Mouse (Mus musculus) CH12.LX (cell line): Measurements from ENCODE around the gene Ltbp2.

Source experiments
- GABPA ChIP-seq: IDR thresholded peaks from 2 replicates; pipeline ENCODE4 v1.6.1; 2012; ENCODE audit warnings: low read depth, low read length, improper control_type of control experiment, inconsistent platforms; ENCODE audit not compliant: insufficient replicate concordance
- KAT2A ChIP-seq: IDR thresholded peaks from 2 replicates; pipeline ENCODE4 v1.6.1; 2012; ENCODE audit warnings: low read length, improper control_type of control experiment, inconsistent platforms; ENCODE audit not compliant: insufficient replicate concordance
- POLR2A ChIP-seq: IDR thresholded peaks from 2 replicates; pipeline ENCODE4 v1.6.1; 2011; ENCODE audit warnings: low read depth, mild to moderate bottlenecking, improper control_type of control experiment, low read length

- no peak for TF ChIP-seq POLR2A
- no peak for TF ChIP-seq KAT2A
- no peak for TF ChIP-seq GABPA
These were observed 64.8 kb downstream of the Ltbp2 start for GRCm38 (mm10) chr12:84811510-84811909.
